Mouse (Mus musculus) adrenal gland, postnatal 25 days (tissue): Measurements from ENCODE around the gene 1700030K09Rik. TPM values are rescaled to one million over a fixed set of nuclear protein-coding genes. Genes with fewer than 3 reads are reported as not detected.
A peak's percentile ranks its signal among the peaks of the same experiment; 100 is the strongest.

Experiments
- DNase-seq: peaks from one replicate; pipeline ENCODE4 v3.0.0; 2021; ENCODE audit warnings: mixed read lengths
- long read RNA-seq: library from polyadenylated mRNA; stranded (forward); transcript quantifications from one replicate; pipeline ENCODE4 v2.0.0, GENCODE M21; 2021
- total RNA-seq: library from RNA; stranded (reverse); gene quantifications from 2 replicates; pipeline ENCODE4 v1.2.3, GENCODE M21; 2021

1700030K09Rik gene
- 9.1 and 10.6 TPM in 2 replicates for total RNA-seq
- long read RNA-seq, transcript 1700030K09Rik-201 (8 exons, 2,887 nt): major isoform, 15 of 24 reads
- long read RNA-seq, partial matches to known transcripts: 5 of 24 reads
- long read RNA-seq, other reads (novel, unspliced or antisense): 4 of 24 reads

DNA sequence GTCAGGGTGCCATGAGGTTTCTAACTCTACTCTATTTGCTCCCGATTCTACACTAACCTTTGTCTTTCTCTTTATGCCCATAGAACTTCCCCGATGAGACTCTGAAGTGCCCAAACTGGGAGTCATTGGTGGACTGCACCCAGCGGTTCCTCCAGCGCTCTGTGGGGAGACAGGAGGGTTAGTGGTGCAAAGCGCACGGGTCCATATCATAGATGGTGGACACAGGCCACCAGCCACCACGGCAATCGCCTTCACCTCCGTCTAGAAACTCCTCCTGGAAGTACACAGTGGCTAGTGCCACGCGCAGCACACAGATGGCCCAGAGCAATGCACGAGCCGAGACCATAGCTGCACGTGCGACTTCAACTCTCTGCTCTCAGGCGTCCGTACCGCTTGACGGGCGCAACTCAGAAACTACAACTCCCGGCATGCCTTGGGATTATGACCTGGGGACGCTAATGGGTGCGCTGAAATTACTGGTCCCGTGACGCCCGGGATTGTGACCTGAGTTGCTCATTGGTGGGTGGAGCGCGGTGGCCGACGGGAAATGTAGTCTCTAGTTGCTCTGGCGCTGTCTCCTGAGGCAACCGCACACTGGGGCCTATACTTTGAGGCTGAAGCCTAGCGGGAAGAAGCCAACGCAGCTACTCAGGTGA is at the start of gene 1700030K09Rik, which contains the start of gene Calr3:
TSS of gene 1700030K09Rik (plus strand) at position 543 of the 656 bp plus-strand sequence.
TSS of gene Calr3 (minus strand) at position 533 of the 656 bp plus-strand sequence.
- peak; percentile 96 for DNase-seq

DNA sequence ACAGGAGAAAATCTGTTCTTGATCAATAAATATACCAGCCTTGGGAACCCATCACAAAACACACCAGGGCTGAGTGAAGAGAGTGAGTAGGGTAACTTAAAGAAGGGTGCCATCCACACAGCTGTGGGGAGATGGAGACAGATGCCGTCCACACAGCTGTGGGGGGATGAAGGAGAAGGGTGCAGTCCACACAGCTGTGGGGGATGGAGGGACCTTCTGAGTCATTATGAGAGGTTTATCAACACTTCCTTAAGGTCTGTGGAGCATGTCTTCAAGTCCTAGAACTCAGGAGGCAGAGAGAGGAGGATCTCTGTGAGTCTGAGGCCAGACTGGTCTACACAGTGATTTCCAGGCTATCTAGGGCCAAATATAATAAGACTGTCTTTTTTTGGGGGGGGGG is 42.3 kb upstream of the 1700030K09Rik start:
- DNase-seq: no peak

DNA sequence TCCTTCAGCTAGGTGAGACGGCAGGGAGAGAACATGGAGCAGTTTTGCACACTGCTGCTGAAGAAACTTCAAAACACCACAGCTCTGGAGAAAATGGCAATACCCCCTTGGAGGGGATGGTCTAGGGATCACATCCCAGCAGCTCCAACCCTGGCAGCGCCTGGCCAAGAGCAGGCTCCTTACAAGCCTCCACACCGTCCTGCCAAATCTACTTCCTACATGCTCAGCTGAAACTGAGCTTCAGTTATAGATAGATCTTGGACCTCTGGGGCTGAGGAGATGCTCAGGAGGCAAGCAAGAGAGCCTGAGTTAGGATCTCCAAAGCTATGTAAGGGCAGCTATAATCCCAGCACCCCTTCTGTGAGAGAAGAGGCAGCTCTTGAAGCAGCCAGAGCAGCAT is 40.7 kb upstream of the 1700030K09Rik start:
- DNase-seq: no peak

DNA sequence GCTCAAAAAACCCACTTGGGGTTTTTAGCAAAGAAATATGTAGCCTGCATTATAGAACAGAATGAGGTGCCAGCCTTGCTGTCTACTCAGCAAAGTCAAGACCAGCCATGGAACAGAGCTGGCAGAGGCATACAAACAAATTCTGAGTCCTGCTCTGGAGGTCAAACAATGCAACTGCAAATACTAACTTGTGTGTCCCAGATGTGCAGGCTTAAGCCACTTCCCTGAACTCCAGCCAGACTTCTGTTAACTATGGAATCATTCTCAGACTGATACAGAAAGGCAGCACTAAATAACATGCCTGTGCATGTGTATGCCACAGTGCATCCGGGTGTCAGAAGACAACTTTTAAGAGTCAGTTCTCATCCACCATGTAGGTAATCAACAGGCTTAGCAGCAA is 35.8 kb upstream of the 1700030K09Rik start:
- DNase-seq: no peak

DNA sequence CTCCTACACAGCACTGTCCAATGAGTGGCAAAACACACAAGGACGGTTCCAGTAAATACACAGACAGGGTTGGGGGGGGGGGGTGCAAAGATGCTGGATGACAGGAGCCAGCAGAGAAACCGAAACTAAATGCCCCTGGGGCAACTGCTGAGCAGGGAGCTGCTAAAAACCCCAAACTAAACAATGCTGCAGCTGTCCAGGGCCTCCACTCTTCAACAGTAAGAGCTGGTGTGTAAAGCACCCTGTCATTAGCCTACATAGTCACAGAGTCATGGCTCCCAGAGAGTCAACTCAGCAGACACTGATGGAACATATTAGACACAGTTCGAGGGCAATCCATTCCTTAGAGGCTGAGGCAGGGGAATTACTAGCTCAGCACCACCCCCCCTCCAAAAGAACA is 34.2 kb upstream of the 1700030K09Rik start:
- DNase-seq: no peak

DNA sequence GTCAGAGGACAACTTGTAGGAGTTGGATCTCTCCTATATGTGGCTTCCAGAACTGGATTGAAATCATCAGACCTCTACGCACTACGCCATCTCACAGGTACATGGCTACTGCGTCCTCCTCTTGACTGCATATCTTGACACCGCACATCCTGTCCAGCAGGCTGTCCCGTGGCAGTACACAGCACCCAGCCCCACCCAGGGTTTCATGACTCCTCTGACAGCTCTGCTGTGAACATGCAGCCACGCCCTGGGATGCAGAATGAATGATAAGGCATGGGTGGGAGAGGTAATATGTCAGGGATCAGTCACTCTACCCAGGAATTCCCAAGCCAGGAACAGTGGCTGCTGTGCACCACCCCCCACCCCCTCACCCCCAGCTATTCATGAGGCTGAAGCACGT is 29.8 kb upstream of the 1700030K09Rik start:
- DNase-seq: no peak

DNA sequence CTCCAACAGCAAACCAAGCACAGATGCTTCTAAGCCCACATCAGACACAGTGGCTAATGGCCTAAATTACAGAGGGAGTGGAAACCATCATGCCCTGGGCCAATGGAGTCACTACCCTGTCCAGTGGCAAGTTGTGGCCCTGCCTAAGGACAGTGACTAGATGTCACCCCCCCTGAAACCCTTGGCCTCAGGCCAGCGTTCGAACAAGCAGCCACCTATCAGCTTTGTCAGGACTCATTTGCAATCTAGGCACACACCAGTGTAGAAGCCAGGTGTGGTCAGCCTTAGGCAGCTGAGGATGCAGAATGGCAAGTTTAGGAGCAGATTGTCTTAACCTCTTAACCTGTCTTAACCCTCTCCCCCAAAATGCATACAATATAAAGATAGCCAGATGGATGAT is 28.4 kb upstream of the 1700030K09Rik start:
- DNase-seq: no peak

DNA sequence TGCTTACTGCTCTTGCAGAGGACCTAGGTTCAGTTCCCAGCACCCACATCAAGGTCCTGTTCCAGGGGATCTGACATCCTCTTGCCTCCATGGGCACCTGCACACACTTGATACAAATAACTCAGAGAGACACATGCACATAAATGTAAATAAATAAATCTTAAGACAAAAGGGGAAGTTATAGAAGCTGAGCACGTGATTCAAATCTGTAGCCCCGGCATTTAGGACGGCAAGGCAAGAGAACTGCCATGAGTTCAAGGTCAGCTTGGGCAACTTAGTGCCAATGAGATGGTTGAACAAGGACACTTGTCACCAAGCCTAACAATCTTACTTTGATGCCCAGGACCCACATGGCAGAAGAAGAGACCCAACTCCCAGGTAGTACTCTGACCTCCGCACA is 25.6 kb upstream of the 1700030K09Rik start:
- DNase-seq: no peak

DNA sequence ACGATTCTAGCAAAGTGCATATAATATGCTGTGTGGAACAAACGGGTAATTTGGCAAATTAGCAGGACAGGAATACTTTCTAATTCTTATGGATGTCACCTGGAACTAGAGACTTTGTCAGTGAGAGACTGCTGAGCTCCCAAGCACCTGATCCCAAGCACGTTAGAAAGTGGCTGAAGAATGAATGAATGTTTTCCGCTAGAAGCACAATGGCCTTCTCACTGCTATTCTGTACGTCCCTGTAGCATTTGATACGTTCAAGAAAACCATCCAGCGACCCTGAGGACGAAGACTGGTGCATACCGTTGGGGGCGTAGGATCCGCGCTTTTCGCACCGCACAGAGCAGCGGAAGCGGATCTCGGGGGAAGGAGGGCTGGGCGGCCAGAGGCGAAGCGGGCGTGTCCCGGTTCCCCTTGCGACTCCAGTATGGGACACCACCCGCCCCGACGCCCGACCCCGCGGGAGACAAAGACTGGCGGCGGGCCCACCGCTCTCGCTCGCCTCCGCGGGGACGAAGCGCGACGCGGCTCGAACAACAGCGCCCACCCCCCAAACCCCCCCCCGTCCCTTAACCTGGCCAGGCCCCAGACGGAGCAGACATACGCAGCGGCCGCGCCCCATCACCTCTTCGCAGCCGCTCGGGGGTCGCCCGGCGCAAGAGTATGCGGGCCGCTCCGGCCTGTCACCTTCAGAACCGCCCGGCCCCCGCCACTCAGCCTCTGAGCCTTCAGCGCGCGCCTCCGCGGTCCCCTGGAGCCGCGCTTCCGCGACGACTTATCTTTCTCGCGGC is 22.9 kb upstream of the 1700030K09Rik start:
- peak; percentile 50 for DNase-seq

DNA sequence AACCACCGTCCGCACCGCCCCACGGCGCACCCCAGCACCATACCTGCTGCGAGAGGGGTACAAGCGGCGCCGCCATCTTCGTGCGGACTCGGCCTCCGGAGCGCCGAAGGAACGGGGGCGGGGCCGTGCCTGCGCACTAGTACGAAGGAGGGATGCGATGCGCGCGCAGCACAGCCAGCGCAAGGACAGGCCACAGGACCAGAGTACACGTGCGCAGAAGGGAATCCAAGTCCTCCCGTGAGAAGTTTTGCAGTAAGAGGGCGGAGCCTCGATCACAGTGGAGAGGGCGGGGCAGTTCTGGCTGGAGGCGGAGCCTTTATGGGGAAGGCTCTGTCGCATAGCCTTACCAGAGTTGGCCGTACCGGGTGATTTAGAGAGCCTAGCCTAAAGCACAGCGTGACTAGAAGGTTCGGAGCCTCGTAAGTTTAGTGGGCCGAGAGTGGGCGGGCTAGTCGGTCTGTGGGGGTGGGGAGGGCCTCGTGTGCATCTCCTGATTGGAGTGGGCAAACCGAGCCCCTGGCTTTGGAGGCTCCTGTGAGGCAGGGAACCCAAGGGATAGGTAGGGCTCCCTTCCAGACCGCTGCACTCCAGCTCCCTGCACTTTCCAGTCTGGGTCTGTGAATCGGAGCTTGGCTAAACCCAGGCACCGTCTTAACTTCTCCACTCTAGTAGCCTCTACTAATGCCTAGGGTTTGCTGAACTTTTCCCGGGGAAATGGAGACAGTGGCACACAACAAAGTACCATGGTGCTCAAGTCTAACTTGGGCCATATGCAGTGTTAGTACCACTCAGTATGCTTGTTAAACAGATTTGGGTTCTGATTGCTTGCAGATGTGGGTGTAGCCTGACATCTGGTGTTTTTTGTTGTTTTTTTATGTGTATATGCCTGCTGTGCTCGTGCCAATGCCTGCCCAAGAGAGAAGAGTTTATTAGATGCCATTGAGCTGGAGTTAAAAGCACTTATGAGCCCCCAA is 22.0 kb upstream of the 1700030K09Rik start, which contains the start of gene Eps15l1:
TSS of gene Eps15l1 (minus strand) at position 99 of the 974 bp plus-strand sequence.
- DNase-seq: peak; percentile 99

DNA sequence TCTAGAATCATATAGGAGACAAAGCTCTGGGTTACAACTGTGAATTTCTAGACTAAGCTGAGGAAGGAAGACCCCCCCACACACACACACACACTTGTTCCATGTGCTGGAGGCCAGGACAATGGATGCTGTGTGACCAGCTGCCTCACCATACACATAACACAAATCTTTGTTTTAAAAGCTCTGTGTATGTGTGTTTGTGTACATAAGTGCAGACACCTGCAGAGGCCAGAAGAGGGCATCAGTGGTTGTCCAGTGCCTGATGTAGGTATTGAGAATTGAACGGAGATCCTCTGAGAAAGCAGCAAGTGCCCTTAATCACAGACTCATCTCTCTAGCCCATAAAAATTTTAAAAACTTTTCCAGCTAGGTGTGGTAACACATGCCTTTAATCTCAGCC is 20.8 kb upstream of the 1700030K09Rik start:
- no peak for DNase-seq

DNA sequence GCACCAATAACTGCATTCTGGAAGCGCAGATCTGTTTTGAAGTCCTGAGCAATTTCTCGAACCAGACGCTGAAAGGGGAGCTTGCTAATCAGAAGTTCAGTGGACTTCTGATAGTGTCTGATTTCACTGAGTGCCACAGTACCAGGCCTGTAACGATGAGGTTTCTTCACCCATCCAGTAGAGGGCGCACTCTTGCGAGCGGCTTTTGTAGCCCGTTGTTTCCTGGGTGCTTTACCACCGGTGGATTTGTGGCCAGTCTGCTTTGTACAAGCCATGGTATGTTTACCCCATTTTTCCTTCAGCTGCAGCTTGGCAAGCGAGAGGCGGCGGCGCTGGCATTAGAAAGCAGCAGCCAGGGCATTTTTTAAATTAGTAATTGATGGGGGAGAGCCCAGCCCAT is 14.0 kb upstream of the 1700030K09Rik start:
- DNase-seq: peak; percentile 37

DNA sequence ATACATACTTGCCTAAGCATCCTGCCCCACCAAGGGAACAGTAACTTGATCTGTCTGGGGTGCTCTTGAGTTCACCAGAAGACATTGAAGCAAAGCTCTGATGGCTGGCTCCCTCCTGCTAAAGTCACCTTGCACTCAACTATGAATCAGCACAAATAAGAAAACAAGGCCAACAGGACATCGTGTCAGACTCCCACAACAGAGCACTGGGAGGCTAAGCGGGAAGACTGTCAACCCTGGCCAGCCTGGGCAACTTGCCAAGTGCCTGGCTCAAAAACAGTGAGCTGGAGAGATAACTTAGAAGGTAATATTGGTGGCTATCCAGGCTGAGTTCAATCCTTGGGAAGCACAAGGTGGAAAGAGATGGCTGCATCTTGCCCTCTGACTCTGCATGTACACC is 8.7 kb upstream of the 1700030K09Rik start:
- peak; percentile 91 for DNase-seq

DNA sequence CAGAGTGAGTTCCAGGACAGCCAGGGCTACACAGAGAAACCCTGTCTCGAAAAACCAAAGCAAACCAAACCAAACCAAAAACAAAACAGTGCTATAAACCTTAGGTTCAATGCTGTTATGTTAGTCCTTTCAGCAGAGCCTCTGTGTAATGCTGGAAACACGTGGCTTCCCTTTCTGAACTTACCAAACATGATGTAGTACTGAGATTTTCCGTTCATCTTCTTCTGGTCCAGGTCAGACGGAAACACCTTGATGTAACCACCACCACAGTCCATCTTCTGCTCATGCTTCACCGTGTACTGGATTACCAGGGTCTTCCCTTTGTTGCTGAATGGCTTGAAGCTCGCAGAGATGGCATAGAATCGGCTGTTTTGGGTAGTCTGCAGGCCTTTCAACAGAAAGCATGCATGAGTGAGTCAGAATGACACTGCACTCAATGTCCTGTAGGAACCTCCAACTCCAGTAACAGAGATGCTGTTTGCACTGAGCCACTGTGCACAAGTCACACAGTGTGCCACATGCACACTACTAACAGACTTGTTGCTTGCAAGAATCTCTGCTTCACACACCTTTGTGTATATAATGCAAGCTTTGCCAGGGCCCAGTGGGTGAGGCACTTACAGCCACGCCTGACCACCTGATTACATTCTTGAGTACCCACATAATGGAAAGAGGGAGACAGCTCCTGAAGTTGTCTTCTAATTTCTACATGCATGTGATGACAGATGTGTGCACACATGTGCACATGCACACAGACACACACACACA is 5.2 kb upstream of the 1700030K09Rik start:
- DNase-seq: no peak

DNA sequence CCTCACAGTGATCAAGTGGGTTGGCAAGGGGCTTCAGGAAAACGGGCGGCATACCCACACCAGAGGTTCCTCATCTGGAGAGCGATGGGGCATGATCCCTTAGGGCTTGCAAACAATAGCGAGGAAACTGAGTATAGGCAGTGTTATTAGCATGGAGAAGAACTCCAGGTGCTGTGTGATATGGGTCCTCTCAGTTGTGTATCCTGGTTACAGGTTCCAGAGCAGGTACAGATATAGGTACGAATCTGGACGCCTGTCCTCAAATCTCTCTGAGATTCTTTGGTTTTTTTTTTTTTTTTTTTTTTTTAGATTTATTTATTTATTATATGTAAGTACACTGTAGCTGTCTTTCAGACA is 292 bp downstream of the 1700030K09Rik start:
- DNase-seq: no peak

DNA sequence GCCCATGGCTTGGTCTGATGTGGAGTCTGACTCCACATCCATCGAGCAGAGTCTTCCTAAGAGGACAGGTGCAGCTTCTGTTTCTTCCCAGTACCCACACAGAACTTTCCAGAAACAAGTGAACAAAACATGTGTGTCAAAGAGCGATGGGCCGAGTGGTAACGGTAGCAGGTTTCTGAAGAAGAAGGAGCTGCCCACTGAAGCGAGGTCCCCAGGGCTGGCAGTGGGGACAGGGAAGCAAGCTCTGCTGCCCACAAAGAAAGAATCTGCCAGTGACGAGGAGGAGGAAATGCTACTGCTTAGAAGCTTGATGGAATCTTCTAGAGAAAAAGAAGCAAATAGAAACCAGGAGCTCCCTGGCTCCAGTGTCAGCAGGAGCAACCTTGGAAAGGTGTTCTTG is 1.4 kb downstream of the 1700030K09Rik start:
- no peak for DNase-seq

DNA sequence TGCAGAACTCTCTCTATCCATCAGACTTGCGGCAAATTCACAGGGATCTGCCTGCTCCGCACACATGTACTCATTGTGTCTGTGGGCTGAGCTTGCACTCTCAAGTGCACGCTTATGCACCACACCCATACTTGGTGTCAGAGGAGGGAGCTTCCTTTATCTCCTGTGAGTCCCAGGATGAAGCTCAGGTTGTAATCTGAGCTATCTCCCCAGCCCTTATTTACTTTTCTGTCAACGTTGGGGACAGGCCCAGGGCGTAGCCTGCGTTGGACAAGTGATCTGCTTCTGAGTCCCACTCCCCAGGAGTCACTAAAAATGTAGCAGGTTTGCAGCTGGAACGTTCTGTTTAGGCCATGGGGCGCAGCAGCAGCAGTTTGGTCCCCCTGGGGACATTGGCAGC is 7.8 kb downstream of the 1700030K09Rik start:
- DNase-seq: no peak

DNA sequence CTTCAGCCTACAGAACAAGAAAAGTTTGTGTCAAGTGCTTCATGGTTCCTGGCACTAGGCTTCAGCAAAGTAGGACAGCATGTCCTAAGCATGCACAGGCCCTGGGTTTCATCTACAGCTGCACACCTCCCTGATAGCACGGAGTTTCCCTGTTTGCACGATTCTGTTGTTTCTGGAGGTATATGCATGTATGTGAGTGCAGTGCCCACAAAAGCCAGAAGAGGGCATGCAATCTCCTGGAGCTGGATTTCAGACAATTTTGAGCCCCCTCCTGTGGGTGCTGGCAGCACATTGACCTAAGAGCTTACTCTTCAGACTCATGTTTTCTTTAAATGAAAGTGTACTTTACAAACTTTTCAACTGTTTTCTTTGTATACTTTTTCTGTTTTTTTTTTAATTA is 10.2 kb downstream of the 1700030K09Rik start:
- no peak for DNase-seq

DNA sequence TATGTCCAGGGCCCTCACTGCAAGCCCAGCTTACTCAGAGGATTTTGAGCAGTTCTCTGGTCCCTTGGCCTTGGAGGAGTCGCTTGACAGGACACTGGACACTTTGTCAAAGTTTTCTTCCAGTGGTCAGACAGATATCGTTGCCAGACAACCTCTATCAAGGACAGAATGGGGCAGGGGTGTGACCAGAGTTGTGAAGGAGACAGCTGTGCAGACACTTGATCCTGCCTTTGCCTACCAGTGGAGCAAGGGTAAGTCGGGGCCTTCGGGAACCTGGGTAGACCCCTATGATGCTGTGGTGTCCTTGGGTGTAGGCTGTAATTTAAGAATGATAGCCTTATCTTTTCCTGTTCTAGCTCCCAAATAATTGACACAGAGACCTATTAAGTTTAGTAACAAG is 11.6 kb downstream of the 1700030K09Rik start:
- no peak for DNase-seq

DNA sequence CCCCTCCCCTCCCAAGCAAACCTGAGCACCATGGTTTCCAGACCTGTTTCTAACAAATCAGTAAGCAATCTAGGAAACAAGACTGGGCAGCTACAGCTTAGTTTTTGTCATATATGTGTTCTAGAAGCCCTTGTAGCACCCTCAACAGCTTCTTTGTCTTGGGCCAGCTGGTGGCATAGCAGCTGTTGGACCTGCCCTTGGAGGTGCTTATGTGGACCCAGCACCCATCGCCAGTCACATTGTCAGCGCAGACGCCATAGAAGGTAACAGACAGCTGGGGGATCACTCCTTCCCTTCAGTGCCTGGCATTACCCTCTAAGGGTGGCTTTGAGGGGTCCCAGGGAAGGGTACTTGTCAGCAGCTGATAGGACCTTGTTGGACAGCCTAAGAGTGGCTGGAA is 14.1 kb downstream of the 1700030K09Rik start:
- DNase-seq: no peak

DNA sequence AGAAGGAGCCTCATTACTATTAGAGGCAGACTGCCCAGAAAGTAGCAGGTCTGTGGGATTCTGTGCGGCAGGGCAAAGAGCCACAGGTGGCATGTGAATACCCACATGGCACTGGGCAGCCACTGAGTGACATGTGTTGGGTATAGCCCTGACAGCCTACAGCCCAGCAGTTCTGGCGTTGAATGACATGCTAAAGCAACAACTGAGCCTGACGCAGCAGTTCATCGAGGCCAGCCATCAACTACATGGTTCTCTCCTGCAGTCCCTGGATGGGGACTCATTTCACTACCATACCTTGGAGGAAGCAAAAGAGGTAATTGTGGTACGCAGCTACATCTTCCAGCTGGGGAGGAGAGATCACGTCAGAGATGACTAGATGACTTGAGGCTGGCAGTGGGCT is 14.8 kb downstream of the 1700030K09Rik start:
- no peak for DNase-seq
